Mouse (Mus musculus) liver, postnatal 0 days (tissue): ENCODE data around the gene Itgam. TPM values are rescaled to one million over a fixed set of nuclear protein-coding genes. Genes with fewer than 3 reads are reported as not detected.
"Not testable (repeated sequence)": the region's sequence is repeated elsewhere in the genome, so short reads cannot be mapped to it uniquely, and the experiment has no call there.

ENCODE experiments used
- ATAC-seq: fragments of 200-750 bp; cut with Nextera tagmentation; 2 replicates; pipeline ENCODE4 v1.8.0; 2017; ENCODE audit warnings: mild to moderate bottlenecking, moderate library complexity
- DNase-seq: peaks from one replicate; pipeline ENCODE4 v3.0.0-alpha.2; 2016
- H3K27ac ChIP-seq: fragments of 300-500 bp; sonication (generic); 2 replicates; pipeline ENCODE4 v1.5.1; 2014; ENCODE audit warnings: antibody characterized with exemption, moderate library complexity, mild to moderate bottlenecking, low read depth
- H3K27me3 ChIP-seq: fragments of 300-500 bp; sonication (generic); 2 replicates; pipeline ENCODE4 v1.6.1; 2014; ENCODE audit warnings: low read length, control low read depth, mixed read lengths; ENCODE audit not compliant: insufficient read depth
- H3K36me3 ChIP-seq: fragments of 300-500 bp; sonication (generic); replicated peaks from 2 replicates; pipeline ENCODE4 v1.6.1; 2014; ENCODE audit warnings: mild to moderate bottlenecking, control low read depth, low read length, moderate library complexity, mixed read lengths; ENCODE audit not compliant: insufficient read depth
- H3K4me1 ChIP-seq: fragments of 300-500 bp; sonication (generic); 2 replicates; pipeline ENCODE4 v1.6.1; 2014; ENCODE audit warnings: antibody characterized with exemption, mild to moderate bottlenecking, control low read depth; ENCODE audit not compliant: insufficient read depth
- H3K4me2 ChIP-seq: fragments of 300-500 bp; sonication (generic); 2 replicates; pipeline ENCODE4 v1.6.1; 2014; ENCODE audit warnings: low read depth, mild to moderate bottlenecking, low read length, moderate library complexity, mixed read lengths
- H3K4me3 ChIP-seq: fragments of 300-500 bp; sonication (generic); 2 replicates; pipeline ENCODE4 v1.5.1; 2014; ENCODE audit warnings: low read depth, low read length
- H3K9ac ChIP-seq: fragments of 300-500 bp; sonication (generic); replicated peaks from 2 replicates; pipeline ENCODE4 v1.6.1; 2014; ENCODE audit warnings: mild to moderate bottlenecking, moderate library complexity
- H3K9me3 ChIP-seq: fragments of 300-500 bp; sonication (generic); 2 replicates; pipeline ENCODE4 v1.6.1; 2016; ENCODE audit warnings: mild to moderate bottlenecking, control low read depth, low read length, mixed read lengths
- CTCF ChIP-seq: sonication (generic); IDR thresholded peaks from 2 replicates; pipeline ENCODE4 v1.5.1; 2016; ENCODE audit warnings: antibody characterized with exemption, low read depth
- EP300 ChIP-seq: IDR thresholded peaks from 2 replicates; pipeline ENCODE4 v1.6.1; 2016; ENCODE audit warnings: antibody characterized with exemption, low read depth, mild to moderate bottlenecking
- WGBS: fragments of 180-500 bp; shearing (Covaris S2); extraction: QIAGEN DNeasy Blood & Tissue Kit; methylation state at CpG from one replicate; pipeline ENCODE4 v1.1.7; 2014; ENCODE audit not compliant: insufficient replicate concordance; 5-methylcytosine and 5-hydroxymethylcytosine counted together
- polyA plus RNA-seq: library from polyadenylated mRNA; unstranded; fragments of >200 nt; fragmentation: Nextera tagmentation; extraction: Ambion mirVana; gene quantifications from 2 replicates; pipeline ENCODE4 v1.2.1, GENCODE M21; 2015

Itgam gene
- polyA plus RNA-seq, 1 experiment from 2014 or later = 6.1 TPM

- H3K4me1 ChIP-seq = no peaks in the 10 kb centered on the region
- no peaks in the 10 kb centered on the region for H3K9me3 ChIP-seq
- 87% methylated on average over 21 of the region's 21 CpGs for WGBS
- H3K9ac ChIP-seq = no peak within 1 kb of the TSS
- no peaks in the 10 kb centered on the region for H3K27me3 ChIP-seq
- no peak within 1 kb of the TSS for H3K27ac ChIP-seq
- no peaks in the 10 kb centered on the region for H3K36me3 ChIP-seq
- no peak for DNase-seq
- no peak for ATAC-seq
- peak within 1 kb of the TSS; percentile 49 for H3K4me2 ChIP-seq
- no peak within 1 kb of the TSS for H3K4me3 ChIP-seq
- TF ChIP-seq CTCF (no peak), EP300 (no peak)
Observed at GRCm38 (mm10) chr7:128154076-128154475, 91.6 kb downstream of the Itgam start, which contains the start of gene Itgad. Itgad (plus strand) TSS chr7:128154376.

- H3K4me3 ChIP-seq = no peak overlapping the region
- no peaks in the 10 kb centered on the region for H3K9me3 ChIP-seq
- H3K36me3 ChIP-seq = no peaks in the 10 kb centered on the region
- H3K4me1 ChIP-seq = no peaks in the 10 kb centered on the region
- no peak overlapping the region for H3K27ac ChIP-seq
- 59% methylated on average over 10 of the region's 10 CpGs for WGBS
- no peak for DNase-seq
- no peak overlapping the region for H3K9ac ChIP-seq
- H3K4me2 ChIP-seq = peak overlapping the region; percentile 49
- ATAC-seq = no peak; the same call in 1 of the 2 replicates
- TF ChIP-seq CTCF = no peak
- no peak for TF ChIP-seq EP300
- H3K27me3 ChIP-seq = no peaks in the 10 kb centered on the region
Observed at GRCm38 (mm10) chr7:128154924-128155323, 92.5 kb downstream of the Itgam start.

- H3K36me3 ChIP-seq, H3K9ac ChIP-seq, H3K9me3 ChIP-seq, DNase-seq, H3K4me1 ChIP-seq, H3K4me2 ChIP-seq, H3K27me3 ChIP-seq, H3K4me3 ChIP-seq: not testable (repeated sequence)
- ATAC-seq = peak; percentile 57; the same call in 1 of the 2 replicates
- H3K27ac ChIP-seq = peak overlapping the region; percentile 48; the same call in 1 of the 2 replicates
- 32% methylated on average over 7 of the region's 8 CpGs for WGBS
- peak; percentile 27; the same call in 1 of the 2 replicates for TF ChIP-seq EP300
Observed at GRCm38 (mm10) chr7:128158688-128159354, 96.4 kb downstream of the Itgam start.

- H3K27me3 ChIP-seq = no peaks in the 10 kb centered on the region
- no peak overlapping the region for H3K4me3 ChIP-seq
- H3K27ac ChIP-seq = no peak overlapping the region
- no peak for ATAC-seq
- WGBS = 88% methylated on average over 4 of the region's 4 CpGs
- H3K36me3 ChIP-seq = no peaks in the 10 kb centered on the region
- TF ChIP-seq EP300 (no peak), CTCF (no peak)
- H3K9ac ChIP-seq = no peak overlapping the region
- no peak for DNase-seq
- no peaks in the 10 kb centered on the region for H3K9me3 ChIP-seq
- no peak overlapping the region for H3K4me2 ChIP-seq
- no peaks in the 10 kb centered on the region for H3K4me1 ChIP-seq
Observed at GRCm38 (mm10) chr7:128164001-128164400, 101.6 kb downstream of the Itgam start.

GRCm38 (mm10) chr7:128166391-128166790 is 104.0 kb downstream of the Itgam start:
- H3K27me3 ChIP-seq = no peaks in the 10 kb centered on the region
- no peaks in the 10 kb centered on the region for H3K9me3 ChIP-seq
- no peak overlapping the region for H3K9ac ChIP-seq
- no peak overlapping the region for H3K4me2 ChIP-seq
- TF ChIP-seq EP300 (no peak), CTCF (no peak)
- no peak overlapping the region for H3K4me3 ChIP-seq
- H3K27ac ChIP-seq = no peak overlapping the region
- ATAC-seq (no peak), DNase-seq (no peak)
- WGBS = 84% methylated on average over 7 of the region's 7 CpGs
- H3K36me3 ChIP-seq = no peaks in the 10 kb centered on the region
- H3K4me1 ChIP-seq = no peaks in the 10 kb centered on the region

Other genes starting within 250 kb of the Itgam start
- gene Stx4a, start 238.3 kb upstream of the Itgam start, polyA plus RNA-seq = 15.8 and 17.5 TPM in 2 replicates
- 0.18 and 0.48 TPM in 2 replicates for gene Stx1b, start 238.1 kb upstream of the Itgam start, polyA plus RNA-seq
- gene Zfp646, start 186.4 kb upstream of the Itgam start, polyA plus RNA-seq = 2.7 and 2.8 TPM in 2 replicates
- gene Zfp668, start 185.8 kb upstream of the Itgam start, polyA plus RNA-seq = 3.7 and 4.5 TPM in 2 replicates
- gene Prss53, start 171.7 kb upstream of the Itgam start, polyA plus RNA-seq = 0.39 and 0.43 TPM in 2 replicates
- gene Gm21974, start 167.2 kb upstream of the Itgam start, polyA plus RNA-seq = not detected in 2 replicates
- gene Vkorc1, start 167.0 kb upstream of the Itgam start, polyA plus RNA-seq = 513 and 556 TPM in 2 replicates
- 30.5 and 32.5 TPM in 2 replicates for gene Bckdk, start 158.6 kb upstream of the Itgam start, polyA plus RNA-seq
- gene Kat8, start 150.1 kb upstream of the Itgam start, polyA plus RNA-seq = 12.5 and 13.2 TPM in 2 replicates
- 13.7 and 15.2 TPM in 2 replicates for gene Prss8, start 132.5 kb upstream of the Itgam start, polyA plus RNA-seq
- gene Prss36, start 115.9 kb upstream of the Itgam start, polyA plus RNA-seq = 3.3 and 4.5 TPM in 2 replicates
- 94.5 and 99.2 TPM in 2 replicates for gene Fus, start 95.2 kb upstream of the Itgam start, polyA plus RNA-seq
- gene Pycard, start 68.8 kb upstream of the Itgam start, polyA plus RNA-seq = 25.8 TPM in 2 replicates
- 0.12 TPM in 1 of 2 replicates, not detected in the other for gene Trim72, start 58.7 kb upstream of the Itgam start, polyA plus RNA-seq
- 0.51 TPM in 1 of 2 replicates, not detected in the other for gene Gm49368, start within 50 bp of the Itgam start, polyA plus RNA-seq
- gene Itgax, start 66.9 kb downstream of the Itgam start, polyA plus RNA-seq = 0.26 and 0.34 TPM in 2 replicates
- gene Itgad, start 91.7 kb downstream of the Itgam start, polyA plus RNA-seq = 0.28 and 0.31 TPM in 2 replicates
- 1.1 and 15.6 TPM in 2 replicates for gene Cox6a2, start 143.7 kb downstream of the Itgam start, polyA plus RNA-seq
- 5.4 and 5.6 TPM in 2 replicates for gene Armc5, start 174.7 kb downstream of the Itgam start, polyA plus RNA-seq
- 1.7 and 2.2 TPM in 2 replicates for gene 9130023H24Rik, start 175.4 kb downstream of the Itgam start, polyA plus RNA-seq
- gene Tgfb1i1, start 184.2 kb downstream of the Itgam start, polyA plus RNA-seq = 10.1 and 10.4 TPM in 2 replicates
- 1.3 and 1.8 TPM in 2 replicates for gene Slc5a2, start 203.0 kb downstream of the Itgam start, polyA plus RNA-seq
- gene BC017158, start 235.5 kb downstream of the Itgam start, polyA plus RNA-seq = 9.4 and 9.6 TPM in 2 replicates